Mouse (Mus musculus): Measurements from ENCODE around the gene Aplnr. TPM values are rescaled to one million over a fixed set of nuclear protein-coding genes. Genes with fewer than 3 reads are reported as not detected.

The Aplnr gene
- polyA plus RNA-seq, 1 experiment, result not detected

DNA sequence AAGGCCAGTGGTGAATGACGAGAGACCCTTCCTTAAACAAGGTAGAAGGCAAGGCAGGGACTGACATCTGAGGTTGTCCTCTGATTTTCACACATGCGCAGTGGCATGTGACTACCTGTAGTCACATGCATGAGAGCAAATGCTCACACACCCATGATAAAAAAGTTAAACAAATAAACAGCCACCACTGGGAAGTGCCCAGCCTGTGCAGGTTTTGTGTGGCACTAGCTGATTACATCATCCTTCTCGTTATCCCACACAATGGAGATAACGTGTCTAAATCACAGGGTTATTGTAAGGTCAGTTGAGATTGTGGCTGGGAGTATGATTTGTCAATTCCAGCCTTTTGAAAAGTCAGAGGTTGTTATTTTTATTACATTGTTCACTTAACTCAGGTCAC, 29.1 kb upstream of the Aplnr start:
- TF ChIP-seq MYOG (IDR thresholded peaks at IDR 0.05; ENCODE audit: control insufficient read depth, extremely low read depth, insufficient read length), result no peak
- no peak for TF ChIP-seq MAX (IDR thresholded peaks at IDR 0.05)
- TF ChIP-seq FOSL1 (IDR thresholded peaks at IDR 0.05; ENCODE audit: insufficient read depth, low read length, poor library complexity, severe bottlenecking), result no peak
- TF ChIP-seq USF1 (IDR thresholded peaks at IDR 0.05; ENCODE audit: low read depth), result no peak
- TF ChIP-seq MYOD1 (IDR thresholded peaks at IDR 0.05; ENCODE audit: control insufficient read depth, insufficient read length, low read depth), result no peak
- TF ChIP-seq CEBPB (IDR thresholded peaks at IDR 0.05; ENCODE audit: low read depth), result no peak
- no peak for TF ChIP-seq CTCF (IDR thresholded peaks at IDR 0.05; ENCODE audit: control insufficient read depth, insufficient read depth, insufficient read length)
- Histone ChIP-seq H3K27me3 (ENCODE audit: control insufficient read depth, insufficient read depth, insufficient read length) (no peaks in the 10 kb centered on the region), H3K79me3 (ENCODE audit: low read depth) (no peaks in the 10 kb centered on the region), H3K4me3 (ENCODE audit: insufficient read depth, poor library complexity, severe bottlenecking) (no peak overlapping the region), H3K79me2 (ENCODE audit: control insufficient read depth, insufficient read depth) (no peaks in the 10 kb centered on the region), H3K36me3 (ENCODE audit: control insufficient read depth, insufficient read depth) (no peaks in the 10 kb centered on the region), H3ac (ENCODE audit: control insufficient read depth, insufficient read length, low read depth) (no peak overlapping the region)

DNA sequence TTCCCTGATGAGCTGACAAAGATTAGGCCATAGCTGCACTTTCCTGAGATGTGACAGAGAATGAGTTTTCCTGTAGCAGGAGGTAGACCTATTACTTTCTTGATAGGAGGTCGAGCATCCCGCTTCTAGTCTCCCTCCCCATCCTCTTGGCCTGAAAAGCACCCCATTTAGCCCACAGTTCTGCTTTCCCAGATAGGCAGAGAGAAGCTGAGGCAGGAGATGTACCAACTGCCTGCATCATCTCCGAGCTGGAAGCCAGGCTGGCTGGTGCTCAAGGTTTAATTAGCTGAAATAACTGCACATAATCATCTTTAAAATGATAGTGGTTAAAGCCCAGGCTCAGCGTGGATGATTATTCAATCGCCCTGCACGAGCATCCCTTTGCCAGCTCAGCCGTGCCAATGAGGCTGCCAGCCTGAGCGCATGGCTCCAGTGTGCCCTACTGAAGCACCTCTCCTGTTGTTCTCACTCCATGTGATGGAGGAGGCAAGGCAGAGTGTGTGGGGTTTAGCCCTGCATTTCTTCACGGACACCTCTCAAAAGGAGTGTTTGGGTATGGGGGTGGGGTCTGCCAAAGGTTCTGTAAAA, 25.6 kb upstream of the Aplnr start:
- TF ChIP-seq MAX (IDR thresholded peaks at IDR 0.05), result no peak
- no peak for TF ChIP-seq FOSL1 (IDR thresholded peaks at IDR 0.05; ENCODE audit: insufficient read depth, low read length, poor library complexity, severe bottlenecking)
- no peak for TF ChIP-seq USF1 (IDR thresholded peaks at IDR 0.05; ENCODE audit: low read depth)
- TF ChIP-seq CTCF (IDR thresholded peaks at IDR 0.05; ENCODE audit: control insufficient read depth, insufficient read depth, insufficient read length), result no peak
- TF ChIP-seq MYOG (IDR thresholded peaks at IDR 0.05; ENCODE audit: control insufficient read depth, extremely low read depth, insufficient read length), result no peak
- TF ChIP-seq MYOD1 (IDR thresholded peaks at IDR 0.05; ENCODE audit: control insufficient read depth, insufficient read length, low read depth), result no peak
- no peak for TF ChIP-seq CEBPB (IDR thresholded peaks at IDR 0.05; ENCODE audit: low read depth)
- H3K27me3 ChIP-seq (ENCODE audit: control insufficient read depth, insufficient read depth, insufficient read length), result no peaks in the 10 kb centered on the region
- H3K4me3 ChIP-seq (ENCODE audit: insufficient read depth, poor library complexity, severe bottlenecking), result no peak overlapping the region
- no peaks in the 10 kb centered on the region for H3K79me2 ChIP-seq (ENCODE audit: control insufficient read depth, insufficient read depth)
- no peaks in the 10 kb centered on the region for H3K36me3 ChIP-seq (ENCODE audit: control insufficient read depth, insufficient read depth)
- H3K79me3 ChIP-seq (ENCODE audit: low read depth), result no peaks in the 10 kb centered on the region
- H3ac ChIP-seq (ENCODE audit: control insufficient read depth, insufficient read length, low read depth), result no peak overlapping the region

DNA sequence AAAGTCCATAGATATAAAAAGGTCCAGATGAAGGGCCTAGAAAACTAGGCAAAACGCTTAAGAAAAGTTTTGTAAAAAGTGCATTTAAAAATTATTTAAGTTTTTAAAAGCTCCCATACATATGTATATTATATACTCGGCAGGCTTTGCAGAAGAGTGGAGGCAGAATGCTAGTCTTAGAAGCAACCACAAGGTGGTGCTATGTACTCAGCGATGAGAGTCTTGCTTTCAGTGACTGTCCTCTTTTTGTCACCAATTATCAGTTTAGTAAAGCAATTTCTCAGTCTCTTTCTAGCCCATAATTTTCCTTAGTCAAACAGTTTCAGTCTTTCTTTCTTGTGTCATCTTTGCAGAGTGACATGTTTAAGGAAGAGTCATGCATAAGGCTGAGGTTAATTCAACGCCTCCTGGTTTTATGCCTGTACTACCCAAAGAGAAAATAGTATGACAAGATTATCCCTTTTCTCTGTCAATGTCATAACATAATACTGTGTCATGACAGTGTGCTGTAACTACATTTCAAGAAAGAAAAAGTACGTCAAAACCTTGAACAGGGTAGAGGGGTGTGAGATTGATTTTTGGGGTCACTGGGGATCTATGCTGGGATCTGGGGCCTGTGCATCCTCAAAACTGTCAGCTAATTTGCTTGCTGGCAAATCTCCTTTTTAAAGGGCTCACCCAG, 12.7 kb upstream of the Aplnr start:
- Histone ChIP-seq H3ac (ENCODE audit: control insufficient read depth, insufficient read length, low read depth) (no peak overlapping the region), H3K79me2 (ENCODE audit: control insufficient read depth, insufficient read depth) (no peaks in the 10 kb centered on the region), H3K36me3 (ENCODE audit: control insufficient read depth, insufficient read depth) (no peaks in the 10 kb centered on the region), H3K79me3 (ENCODE audit: low read depth) (no peaks in the 10 kb centered on the region), H3K4me3 (ENCODE audit: insufficient read depth, poor library complexity, severe bottlenecking) (no peak overlapping the region), H3K27me3 (ENCODE audit: control insufficient read depth, insufficient read depth, insufficient read length) (no peaks in the 10 kb centered on the region)
- TF ChIP-seq MYOD1 (IDR thresholded peaks at IDR 0.05; ENCODE audit: control insufficient read depth, insufficient read length, low read depth), result no peak
- TF ChIP-seq MYOG (IDR thresholded peaks at IDR 0.05; ENCODE audit: control insufficient read depth, extremely low read depth, insufficient read length), result no peak
- TF ChIP-seq CTCF (IDR thresholded peaks at IDR 0.05; ENCODE audit: control insufficient read depth, insufficient read depth, insufficient read length), result no peak
- TF ChIP-seq CEBPB (IDR thresholded peaks at IDR 0.05; ENCODE audit: low read depth), result no peak
- no peak for TF ChIP-seq USF1 (IDR thresholded peaks at IDR 0.05; ENCODE audit: low read depth)
- no peak for TF ChIP-seq FOSL1 (IDR thresholded peaks at IDR 0.05; ENCODE audit: insufficient read depth, low read length, poor library complexity, severe bottlenecking)
- no peak for TF ChIP-seq MAX (IDR thresholded peaks at IDR 0.05)

DNA sequence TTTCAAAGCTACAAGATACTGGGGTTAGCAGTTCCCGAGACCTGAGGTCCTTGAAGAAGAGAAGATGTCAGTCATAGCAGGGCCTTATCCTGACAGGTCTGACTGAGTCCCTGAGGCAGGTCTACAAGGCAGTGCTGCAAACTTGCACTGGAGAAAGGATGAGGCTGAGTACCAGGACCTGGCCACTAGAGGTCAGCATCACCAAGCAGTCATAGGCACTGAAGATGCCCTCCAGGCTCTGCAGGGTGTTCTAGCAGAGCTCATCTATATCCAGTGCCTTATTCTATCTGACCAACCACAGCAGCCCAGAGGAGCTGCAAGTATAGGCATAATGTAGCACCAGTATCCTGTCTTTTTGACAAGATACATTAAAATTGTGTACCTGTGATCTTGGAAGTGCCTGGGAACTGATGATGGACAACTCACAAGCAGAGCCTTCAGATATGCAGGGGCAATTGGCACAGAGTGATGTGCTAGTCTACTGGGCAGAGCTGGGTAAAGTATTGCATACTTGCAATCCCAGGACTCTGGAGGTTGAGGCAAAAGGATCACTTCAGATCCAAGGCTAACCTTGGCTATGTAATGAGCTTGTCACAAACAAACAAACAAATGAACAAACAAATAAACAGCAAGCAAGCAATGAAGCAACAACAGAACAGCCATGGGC, 12.0 kb upstream of the Aplnr start:
- H3ac ChIP-seq (ENCODE audit: control insufficient read depth, insufficient read length, low read depth), result no peak overlapping the region
- H3K79me2 ChIP-seq (ENCODE audit: control insufficient read depth, insufficient read depth), result no peaks in the 10 kb centered on the region
- H3K27me3 ChIP-seq (ENCODE audit: control insufficient read depth, insufficient read depth, insufficient read length), result no peaks in the 10 kb centered on the region
- peak; percentile 67 for TF ChIP-seq CTCF (IDR thresholded peaks at IDR 0.05; ENCODE audit: control insufficient read depth, insufficient read depth, insufficient read length)
- TF ChIP-seq MYOD1 (IDR thresholded peaks at IDR 0.05; ENCODE audit: control insufficient read depth, insufficient read length, low read depth), result no peak
- H3K79me3 ChIP-seq (ENCODE audit: low read depth), result no peaks in the 10 kb centered on the region
- no peak overlapping the region for H3K4me3 ChIP-seq (ENCODE audit: insufficient read depth, poor library complexity, severe bottlenecking)
- H3K36me3 ChIP-seq (ENCODE audit: control insufficient read depth, insufficient read depth), result no peaks in the 10 kb centered on the region

DNA sequence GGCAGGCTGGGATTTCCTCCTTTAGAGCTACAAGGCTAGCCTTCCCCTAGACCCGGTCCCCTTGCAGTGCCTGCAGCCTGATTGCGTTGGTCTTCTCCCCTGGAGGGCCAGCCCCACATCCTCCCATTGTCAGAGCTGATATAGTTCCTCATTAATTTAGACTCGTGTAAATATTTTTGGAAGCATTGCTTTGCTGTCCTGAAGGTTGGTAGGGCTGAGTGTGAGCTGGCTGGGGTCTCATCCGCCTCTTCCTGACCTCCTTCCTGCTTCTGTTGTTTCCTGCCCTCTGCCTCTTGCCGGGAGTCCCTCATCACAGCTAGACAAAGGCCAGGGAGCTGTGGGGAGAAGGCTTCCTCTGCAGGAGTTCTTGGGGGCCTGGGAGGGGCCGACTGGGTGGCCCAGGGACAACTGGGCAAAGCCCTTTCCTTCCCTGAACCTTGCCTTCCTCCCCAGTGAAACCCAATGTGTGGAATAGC, 6.5 kb upstream of the Aplnr start:
- no peaks in the 10 kb centered on the region for H3K36me3 ChIP-seq (ENCODE audit: control insufficient read depth, insufficient read depth)

More for the DNA sequence above, 6.5 kb upstream of the Aplnr start:
- Histone ChIP-seq H3K4me3 (ENCODE audit: insufficient read depth, poor library complexity, severe bottlenecking) (no peak overlapping the region), H3K79me2 (ENCODE audit: control insufficient read depth, insufficient read depth) (no peaks in the 10 kb centered on the region), H3ac (ENCODE audit: control insufficient read depth, insufficient read length, low read depth) (no peak overlapping the region), H3K27me3 (ENCODE audit: control insufficient read depth, insufficient read depth, insufficient read length) (no peaks in the 10 kb centered on the region), H3K79me3 (ENCODE audit: low read depth) (no peaks in the 10 kb centered on the region)
- no peak for TF ChIP-seq CTCF (IDR thresholded peaks at IDR 0.05; ENCODE audit: control insufficient read depth, insufficient read depth, insufficient read length)
- TF ChIP-seq USF1 (IDR thresholded peaks at IDR 0.05; ENCODE audit: low read depth), result no peak
- no peak for TF ChIP-seq MAX (IDR thresholded peaks at IDR 0.05)
- TF ChIP-seq CEBPB (IDR thresholded peaks at IDR 0.05; ENCODE audit: low read depth), result no peak
- TF ChIP-seq MYOG (IDR thresholded peaks at IDR 0.05; ENCODE audit: control insufficient read depth, extremely low read depth, insufficient read length), result no peak
- TF ChIP-seq MYOD1 (IDR thresholded peaks at IDR 0.05; ENCODE audit: control insufficient read depth, insufficient read length, low read depth), result no peak
- no peak for TF ChIP-seq FOSL1 (IDR thresholded peaks at IDR 0.05; ENCODE audit: insufficient read depth, low read length, poor library complexity, severe bottlenecking)
